Mouse (Mus musculus): ENCODE results near the gene Edil3. TPM values are rescaled to one million over a fixed set of nuclear protein-coding genes. Genes with fewer than 3 reads are reported as not detected.
A peak's percentile ranks its signal among the peaks of the same experiment; 100 is the strongest.

Edil3 gene
- polyA plus RNA-seq, 1 experiment from 2014 or later: 6.1 TPM

DNA sequence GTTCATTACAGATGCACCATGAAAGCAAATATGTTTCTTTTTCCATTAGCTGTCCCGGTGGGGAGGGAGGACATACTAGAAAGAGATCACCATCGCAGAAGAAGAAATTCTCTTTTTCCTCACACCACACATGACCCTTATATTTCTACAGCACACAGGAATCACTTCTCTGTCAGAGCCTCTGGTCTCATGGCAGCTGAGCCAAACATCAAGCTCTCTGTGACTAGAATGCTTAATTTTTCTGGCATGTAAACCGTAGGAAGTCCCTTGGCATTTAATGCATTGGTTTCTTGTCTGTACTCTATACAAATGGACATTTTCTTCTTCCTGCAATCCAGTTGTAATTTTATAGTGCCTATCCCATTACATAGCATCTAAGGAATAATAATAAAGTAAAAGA, 330.6 kb downstream of the Edil3 start:
- Histone ChIP-seq H3K4me2 (no peak overlapping the region), H3K9ac (no peak overlapping the region), H3K9me3 (replicated peaks) (no peaks in the 10 kb centered on the region), H3K4me1 (no peaks in the 10 kb centered on the region), H3K36me3 (no peaks in the 10 kb centered on the region), H3K27me3 (no peaks in the 10 kb centered on the region), H3K27ac (no peak overlapping the region), H3K4me3 (replicated peaks) (no peak overlapping the region)
- ATAC-seq (replicated peaks; ENCODE audit: low FRiP score): no peak
- 87% methylated on average over 3 of the region's 3 CpGs for WGBS

DNA sequence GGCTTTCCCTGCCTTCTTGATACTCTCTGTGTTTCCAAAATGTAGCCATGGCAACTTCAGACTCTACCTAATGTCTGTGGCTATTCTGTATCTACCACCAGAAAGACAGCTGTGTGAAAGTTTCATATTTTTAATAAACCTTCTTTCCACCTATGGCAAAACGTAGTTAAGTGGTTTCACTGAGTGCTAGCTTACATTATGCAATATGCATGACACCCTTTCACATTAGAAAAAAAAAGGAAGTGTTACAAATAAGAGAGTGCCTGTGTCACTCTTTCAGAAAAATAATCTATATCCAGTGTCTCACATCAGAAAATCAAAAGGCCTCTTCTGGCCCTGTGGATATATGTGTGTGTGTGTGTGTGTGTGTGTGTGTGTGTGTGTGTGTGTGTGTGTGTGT, 346.7 kb downstream of the Edil3 start:
- WGBS: 69% methylated on average over 1 of the region's 1 CpGs
- H3K4me2 ChIP-seq: no peak overlapping the region
- H3K4me1 ChIP-seq: no peaks in the 10 kb centered on the region
- no peak overlapping the region for H3K9ac ChIP-seq
- H3K9me3 ChIP-seq (replicated peaks): no peaks in the 10 kb centered on the region
- H3K4me3 ChIP-seq (replicated peaks): no peak overlapping the region
- no peaks in the 10 kb centered on the region for H3K36me3 ChIP-seq
- H3K27me3 ChIP-seq: no peaks in the 10 kb centered on the region
- ATAC-seq (replicated peaks; ENCODE audit: low FRiP score): no peak
- no peak overlapping the region for H3K27ac ChIP-seq

DNA sequence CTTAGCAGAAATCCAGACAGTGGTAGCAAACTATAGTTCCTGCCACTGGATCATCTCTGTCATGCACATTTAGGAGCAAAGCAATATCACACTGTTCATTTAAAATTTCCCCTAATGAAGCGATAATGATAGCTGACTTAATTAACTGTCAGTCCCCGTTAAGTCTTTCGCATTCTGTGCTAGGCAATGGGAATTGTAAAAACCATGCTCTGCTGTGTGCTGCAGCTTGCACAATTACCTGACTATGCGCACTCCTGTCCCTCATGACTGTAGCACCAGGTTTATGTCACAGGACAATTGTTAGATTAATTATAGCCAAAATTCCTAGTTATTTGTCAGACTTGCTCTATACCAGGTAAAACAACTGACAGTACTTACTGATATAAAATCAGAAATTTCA, 348.8 kb downstream of the Edil3 start:
- Histone ChIP-seq H3K9me3 (replicated peaks) (no peaks in the 10 kb centered on the region), H3K4me1 (no peaks in the 10 kb centered on the region), H3K9ac (no peak overlapping the region), H3K27ac (no peak overlapping the region), H3K36me3 (no peaks in the 10 kb centered on the region), H3K4me3 (replicated peaks) (no peak overlapping the region), H3K4me2 (no peak overlapping the region), H3K27me3 (no peaks in the 10 kb centered on the region)
- no peak for ATAC-seq (replicated peaks; ENCODE audit: low FRiP score)
- 93% methylated on average over 4 of the region's 4 CpGs for WGBS

DNA sequence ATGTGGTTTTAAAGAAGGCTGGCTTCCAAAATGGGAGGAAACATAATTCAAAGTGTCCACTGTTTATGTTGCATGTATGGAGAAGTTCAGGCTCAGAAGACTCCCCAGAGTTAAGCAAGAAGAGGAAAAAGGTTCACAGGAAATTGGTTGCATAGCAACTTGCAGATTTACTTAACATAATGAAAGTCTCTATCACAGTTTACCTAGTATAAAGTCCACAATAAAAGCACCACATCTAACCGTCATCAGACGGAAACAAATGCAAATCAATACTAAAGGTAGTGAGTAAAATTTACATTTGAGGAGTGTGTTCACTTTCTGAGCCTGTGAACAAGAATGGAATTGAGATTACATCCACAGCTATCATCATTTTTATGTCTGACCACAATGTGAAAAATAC, 353.9 kb downstream of the Edil3 start:
- Histone ChIP-seq H3K9ac (no peak overlapping the region), H3K36me3 (no peaks in the 10 kb centered on the region), H3K27ac (no peak overlapping the region), H3K27me3 (no peaks in the 10 kb centered on the region), H3K4me2 (no peak overlapping the region), H3K4me3 (replicated peaks) (no peak overlapping the region), H3K9me3 (replicated peaks) (no peaks in the 10 kb centered on the region), H3K4me1 (no peaks in the 10 kb centered on the region)
- 75% methylated on average over 2 of the region's 2 CpGs for WGBS
- ATAC-seq (replicated peaks; ENCODE audit: low FRiP score): no peak

DNA sequence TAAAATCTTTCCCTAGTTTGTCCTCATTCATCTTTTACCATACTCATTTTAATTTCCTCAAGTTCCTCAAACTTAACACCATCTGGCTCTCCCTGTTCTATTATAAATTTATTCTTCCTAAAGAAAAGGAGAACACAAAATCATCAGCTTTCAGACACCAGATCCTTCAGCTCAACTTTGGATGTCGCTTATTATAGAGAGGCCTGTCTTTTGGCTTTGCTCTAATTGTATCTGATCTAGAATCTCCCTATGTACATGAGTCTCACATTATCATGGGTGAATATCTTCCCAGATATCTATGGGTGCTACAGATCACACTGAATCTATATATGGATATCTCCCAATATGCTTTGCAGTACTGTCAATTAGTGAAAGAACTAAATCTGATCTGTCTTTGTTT, 367.8 kb downstream of the Edil3 start:
- no peaks in the 10 kb centered on the region for H3K9me3 ChIP-seq (replicated peaks)
- ATAC-seq (replicated peaks; ENCODE audit: low FRiP score): no peak
- 91% methylated on average over 1 of the region's 1 CpGs for WGBS
- no peak overlapping the region for H3K4me2 ChIP-seq
- H3K4me3 ChIP-seq (replicated peaks): no peak overlapping the region
- H3K27me3 ChIP-seq: no peaks in the 10 kb centered on the region
- no peaks in the 10 kb centered on the region for H3K4me1 ChIP-seq
- H3K36me3 ChIP-seq: no peaks in the 10 kb centered on the region
- no peak overlapping the region for H3K27ac ChIP-seq
- no peak overlapping the region for H3K9ac ChIP-seq

DNA sequence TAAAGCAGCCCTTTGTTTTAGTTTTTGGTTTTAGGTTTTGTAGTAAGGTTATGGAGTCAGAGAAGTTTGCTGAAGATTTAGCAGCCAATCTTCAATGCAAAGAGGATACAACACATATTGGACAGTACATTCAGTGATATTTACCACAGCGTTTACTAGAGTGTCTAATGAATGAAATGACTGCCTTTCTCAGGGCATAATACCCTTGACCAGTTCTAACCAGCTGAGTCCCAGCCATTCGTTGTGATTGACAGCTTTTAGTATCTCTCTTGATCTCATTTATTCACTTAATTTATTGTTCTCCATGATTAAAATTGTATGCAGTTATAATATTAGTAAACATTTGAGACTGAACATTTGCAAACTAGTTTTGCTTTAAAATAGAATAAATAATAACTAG, 375.7 kb downstream of the Edil3 start:
- H3K9ac ChIP-seq: no peak overlapping the region
- ATAC-seq (replicated peaks; ENCODE audit: low FRiP score): no peak
- no peak overlapping the region for H3K4me2 ChIP-seq
- no peaks in the 10 kb centered on the region for H3K9me3 ChIP-seq (replicated peaks)
- H3K27me3 ChIP-seq: no peaks in the 10 kb centered on the region
- H3K27ac ChIP-seq: no peak overlapping the region
- H3K36me3 ChIP-seq: no peaks in the 10 kb centered on the region
- no peak overlapping the region for H3K4me3 ChIP-seq (replicated peaks)
- 62% methylated on average over 2 of the region's 2 CpGs for WGBS
- H3K4me1 ChIP-seq: no peaks in the 10 kb centered on the region

DNA sequence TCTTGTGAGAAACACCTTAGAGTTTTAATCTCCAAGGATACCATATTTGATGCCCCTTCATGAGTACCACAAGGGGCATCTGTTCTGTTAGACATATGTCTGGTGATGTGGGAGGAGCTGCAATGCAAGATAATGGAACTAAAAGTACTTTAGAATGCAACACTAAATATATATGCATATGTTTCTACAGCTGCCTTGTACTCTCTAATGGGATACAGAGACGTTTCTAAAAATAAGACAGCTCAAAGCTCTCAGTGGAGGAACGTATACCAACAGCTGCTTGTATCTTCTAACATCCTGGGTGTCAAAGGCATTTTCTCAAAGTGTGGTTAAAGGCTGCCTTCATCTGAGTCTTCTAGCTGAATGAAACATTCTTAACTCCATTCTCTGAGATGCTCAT, 378.0 kb downstream of the Edil3 start:
- Histone ChIP-seq H3K9me3 (replicated peaks) (no peaks in the 10 kb centered on the region), H3K4me1 (no peaks in the 10 kb centered on the region), H3K4me3 (replicated peaks) (no peak overlapping the region), H3K4me2 (no peak overlapping the region), H3K27me3 (no peaks in the 10 kb centered on the region), H3K36me3 (no peaks in the 10 kb centered on the region), H3K9ac (no peak overlapping the region), H3K27ac (no peak overlapping the region)
- 61% methylated on average over 2 of the region's 2 CpGs for WGBS
- no peak for ATAC-seq (replicated peaks; ENCODE audit: low FRiP score)

DNA sequence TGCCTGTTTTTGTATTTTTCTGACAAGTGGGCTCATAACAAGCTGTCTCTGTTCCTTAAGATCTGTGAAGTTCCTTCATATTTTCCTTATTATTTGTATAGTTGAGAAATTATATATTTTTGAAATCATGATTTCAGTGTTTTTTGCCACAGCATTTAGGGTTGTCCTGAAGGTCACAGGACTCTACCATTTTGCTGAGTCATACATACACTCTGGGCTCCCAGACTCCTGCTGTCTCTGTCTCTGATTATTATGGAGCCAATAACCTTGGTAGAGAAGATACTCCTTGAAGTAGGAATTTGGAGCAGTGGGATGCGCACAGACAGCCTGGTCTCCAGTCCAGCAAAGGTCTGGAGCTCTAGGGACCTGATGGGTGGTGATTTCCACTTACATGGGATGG, 416.8 kb downstream of the Edil3 start:
- H3K36me3 ChIP-seq: no peaks in the 10 kb centered on the region
- no peak for ATAC-seq (replicated peaks; ENCODE audit: low FRiP score)
- WGBS: 100% methylated on average over 1 of the region's 1 CpGs
- no peak overlapping the region for H3K4me2 ChIP-seq
- no peak overlapping the region for H3K27ac ChIP-seq
- H3K4me3 ChIP-seq (replicated peaks): no peak overlapping the region
- H3K9me3 ChIP-seq (replicated peaks): no peaks in the 10 kb centered on the region
- no peaks in the 10 kb centered on the region for H3K4me1 ChIP-seq
- no peak overlapping the region for H3K9ac ChIP-seq
- no peaks in the 10 kb centered on the region for H3K27me3 ChIP-seq

DNA sequence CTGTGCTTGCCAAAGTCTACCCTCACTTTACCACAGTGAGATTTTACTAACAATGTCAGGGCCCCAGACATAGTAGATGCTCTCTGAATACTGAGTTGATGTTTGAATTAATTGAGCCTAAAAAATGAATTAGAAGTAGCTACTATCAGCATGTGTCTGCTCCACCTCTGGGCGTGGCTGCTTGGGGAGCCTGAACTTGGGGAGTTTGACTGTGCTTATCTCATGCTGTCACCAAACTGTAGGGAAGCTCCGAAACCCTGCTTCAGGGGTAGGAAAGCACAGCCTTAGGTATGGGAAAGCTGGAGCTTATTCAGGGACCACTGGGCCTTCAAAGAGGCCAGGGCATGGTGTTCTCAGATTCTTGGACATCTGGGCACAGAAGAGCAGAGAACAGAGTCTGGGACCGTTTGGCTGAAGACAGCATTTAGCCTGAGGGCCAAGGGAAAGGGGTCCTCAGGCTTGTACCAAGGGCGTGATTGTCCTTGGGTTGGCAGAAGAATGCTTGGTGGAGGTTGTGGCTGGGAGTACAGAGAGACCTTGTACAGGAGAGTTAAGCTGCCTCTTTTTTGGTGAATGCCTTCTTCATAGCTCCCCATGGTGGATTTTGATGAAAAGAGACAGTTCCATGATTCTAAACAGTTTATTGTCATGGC, 432.8 kb downstream of the Edil3 start:
- Histone ChIP-seq H3K9me3 (replicated peaks) (no peaks in the 10 kb centered on the region), H3K9ac (no peak overlapping the region), H3K4me2 (no peak overlapping the region), H3K4me3 (replicated peaks) (no peak overlapping the region), H3K4me1 (no peaks in the 10 kb centered on the region), H3K27me3 (no peaks in the 10 kb centered on the region), H3K36me3 (no peaks in the 10 kb centered on the region), H3K27ac (no peak overlapping the region)
- ATAC-seq (replicated peaks; ENCODE audit: low FRiP score): no peak
- 85% methylated on average over 4 of the region's 4 CpGs for WGBS

DNA sequence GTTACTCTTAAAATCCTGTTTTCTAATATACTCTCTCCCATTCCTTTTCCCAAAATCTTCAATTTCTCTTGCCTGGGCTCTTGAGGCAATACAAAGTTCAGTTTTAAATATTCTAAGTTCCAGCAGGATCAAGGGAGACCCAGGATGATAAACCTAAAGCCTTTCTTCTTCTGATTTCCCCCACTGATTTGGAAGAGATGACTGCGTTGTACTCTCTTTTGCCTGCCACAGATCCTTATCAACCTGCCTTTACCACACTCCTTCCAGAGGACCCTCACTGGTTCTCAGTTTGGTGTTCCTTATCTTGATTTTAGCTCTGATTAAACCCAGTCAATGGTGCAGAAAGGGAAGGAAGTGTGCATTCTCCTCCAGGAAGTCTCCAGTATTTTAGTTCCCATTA, 435.6 kb downstream of the Edil3 start:
- ATAC-seq (replicated peaks; ENCODE audit: low FRiP score): no peak

DNA sequence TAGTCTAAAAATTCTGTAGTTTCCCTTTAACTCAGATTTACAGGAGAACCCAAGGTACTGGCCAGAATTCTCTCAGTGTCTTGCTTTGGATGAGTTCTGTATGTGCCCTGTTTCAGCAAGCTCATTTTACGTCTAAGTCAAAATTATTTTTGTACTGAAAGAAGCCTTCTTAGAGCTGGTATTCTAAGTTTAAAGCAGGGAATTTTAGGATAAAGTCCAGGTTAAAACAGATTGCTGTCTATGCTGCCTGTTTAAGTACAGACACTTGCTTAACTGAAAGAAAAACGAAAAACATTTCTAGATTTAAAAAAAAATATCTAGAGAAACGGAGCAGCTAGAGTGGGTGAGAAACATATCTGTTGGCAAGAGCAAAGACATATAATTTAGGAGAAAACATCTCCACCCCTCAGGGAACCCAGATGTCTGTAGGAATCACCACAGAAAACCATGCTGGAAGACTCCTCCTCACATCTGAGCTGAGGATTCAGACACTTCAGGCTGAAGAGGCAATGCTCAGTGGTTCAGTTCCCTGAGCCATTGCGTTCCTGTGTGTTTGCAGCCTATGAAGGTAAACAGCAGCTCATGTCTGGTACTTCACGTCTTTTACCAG, 465.5 kb downstream of the Edil3 start:
- Histone ChIP-seq H3K9me3 (replicated peaks) (no peaks in the 10 kb centered on the region), H3K9ac (no peak overlapping the region), H3K27me3 (no peaks in the 10 kb centered on the region), H3K36me3 (no peaks in the 10 kb centered on the region), H3K4me1 (no peaks in the 10 kb centered on the region), H3K27ac (no peak overlapping the region), H3K4me3 (replicated peaks) (no peak overlapping the region), H3K4me2 (no peak overlapping the region)
- WGBS: 73% methylated on average over 5 of the region's 5 CpGs
- no peak for ATAC-seq (replicated peaks; ENCODE audit: low FRiP score)

More for the DNA sequence above, 435.6 kb downstream of the Edil3 start:
- no peaks in the 10 kb centered on the region for H3K9me3 ChIP-seq (replicated peaks)
- 73% methylated on average over 1 of the region's 1 CpGs for WGBS
- no peaks in the 10 kb centered on the region for H3K36me3 ChIP-seq
- H3K27me3 ChIP-seq: no peaks in the 10 kb centered on the region
- H3K27ac ChIP-seq: no peak overlapping the region
- H3K4me2 ChIP-seq: no peak overlapping the region
- H3K9ac ChIP-seq: no peak overlapping the region
- H3K4me1 ChIP-seq: no peaks in the 10 kb centered on the region
- H3K4me3 ChIP-seq (replicated peaks): no peak overlapping the region

DNA sequence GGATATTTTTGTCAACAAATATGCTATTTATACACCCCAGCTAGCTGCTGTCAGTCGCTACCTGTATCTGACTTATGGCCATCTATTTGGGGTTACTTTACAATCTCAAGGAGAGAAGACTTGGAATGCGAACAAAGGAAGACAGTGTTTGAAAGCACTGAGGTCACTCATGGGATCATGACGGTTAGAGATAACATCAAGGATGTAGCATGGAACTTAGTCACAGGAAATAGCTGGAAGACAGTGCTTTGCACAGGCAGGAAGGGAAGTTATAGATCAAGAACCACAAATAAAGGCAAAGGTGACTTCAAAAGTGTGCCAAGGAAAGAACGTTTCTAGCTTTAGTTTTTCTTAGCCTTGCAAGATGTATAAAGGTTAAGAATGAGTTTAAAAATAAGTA, 466.9 kb downstream of the Edil3 start:
- ATAC-seq (replicated peaks; ENCODE audit: low FRiP score): 0 out of 2 replicates have a peak, but pooled peaks have one; percentile 40
- Histone ChIP-seq H3K9ac (no peak overlapping the region), H3K9me3 (replicated peaks) (no peaks in the 10 kb centered on the region)

DNA sequence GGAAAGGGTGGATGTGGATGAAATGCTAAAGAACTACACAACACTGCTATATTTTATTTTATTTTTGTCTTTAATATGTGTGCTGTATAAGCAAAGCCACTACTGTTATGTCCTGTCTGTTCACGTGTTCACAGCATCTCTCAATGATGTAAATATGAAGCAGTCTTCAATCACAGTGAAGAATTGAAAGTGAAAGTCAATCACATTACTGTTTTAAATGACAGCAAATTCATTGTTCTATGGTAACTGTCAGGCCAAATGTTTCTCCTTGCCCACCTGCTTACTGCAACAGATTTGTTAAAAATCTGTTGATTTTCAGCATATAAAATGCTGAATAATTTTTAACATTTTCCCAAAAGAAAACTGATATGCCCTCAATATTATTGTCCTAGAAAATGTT, 499.9 kb downstream of the Edil3 start:
- Histone ChIP-seq H3K4me3 (replicated peaks) (no peak overlapping the region), H3K9me3 (replicated peaks) (no peaks in the 10 kb centered on the region), H3K27me3 (no peaks in the 10 kb centered on the region), H3K36me3 (no peaks in the 10 kb centered on the region), H3K4me2 (no peak overlapping the region), H3K27ac (no peak overlapping the region), H3K9ac (no peak overlapping the region), H3K4me1 (no peaks in the 10 kb centered on the region)
- ATAC-seq (replicated peaks; ENCODE audit: low FRiP score): no peak
- 80% methylated on average over 1 of the region's 1 CpGs for WGBS

More for the DNA sequence above, 466.9 kb downstream of the Edil3 start:
- no peaks in the 10 kb centered on the region for H3K4me1 ChIP-seq
- WGBS: 54% methylated on average over 4 of the region's 4 CpGs
- no peak overlapping the region for H3K4me3 ChIP-seq (replicated peaks)
- no peaks in the 10 kb centered on the region for H3K36me3 ChIP-seq
- H3K27me3 ChIP-seq: no peaks in the 10 kb centered on the region
- no peak overlapping the region for H3K4me2 ChIP-seq
- no peak overlapping the region for H3K27ac ChIP-seq
